Mouse (Mus musculus): ENCODE measurements around the gene Wee2. TPM values are rescaled to one million over a fixed set of nuclear protein-coding genes. Genes with fewer than 3 reads are reported as not detected.
A peak's percentile ranks its signal among the peaks of the same experiment; 100 is the strongest.

Gene Wee2
- polyA plus RNA-seq, 1 experiment from 2014 or later, result 0.14 TPM

GRCm38 (mm10) chr6:40441755-40442154 lies 2.9 kb downstream of the Wee2 start:
- DNase-seq, result peak; percentile 21
- no peaks in the 10 kb centered on the region for H3K4me1 ChIP-seq (ENCODE audit: control insufficient read depth, insufficient read depth, low read length)
- no peak for ATAC-seq (ENCODE audit: low FRiP score, low TSS enrichment)
- no peak overlapping the region for H3K27ac ChIP-seq (replicated peaks; ENCODE audit: low read depth, low read length)
- 37% methylated on average over 3 of the region's 3 CpGs for WGBS
- no peaks in the 10 kb centered on the region for H3K36me3 ChIP-seq (ENCODE audit: control insufficient read depth, insufficient read depth, low read length)
- no peak overlapping the region for H3K9ac ChIP-seq (replicated peaks; ENCODE audit: low read length)
- H3K27me3 ChIP-seq (ENCODE audit: control insufficient read depth, insufficient read depth, low read length), result no peaks in the 10 kb centered on the region; the same call in 1 of the 2 replicates
- H3K4me2 ChIP-seq (ENCODE audit: low read length), result no peak overlapping the region
- no peak overlapping the region for H3K4me3 ChIP-seq (replicated peaks; ENCODE audit: low read depth, low read length)
- H3K9me3 ChIP-seq (ENCODE audit: control insufficient read depth, low read length), result no peaks in the 10 kb centered on the region

- no peaks in the 10 kb centered on the region for H3K4me1 ChIP-seq (ENCODE audit: control insufficient read depth, insufficient read depth, low read length)
- DNase-seq (no peak), ATAC-seq (ENCODE audit: low FRiP score, low TSS enrichment) (peak; percentile 34; the same call in 1 of the 2 replicates)
- no peaks in the 10 kb centered on the region for H3K9me3 ChIP-seq (ENCODE audit: control insufficient read depth, low read length)
- H3K36me3 ChIP-seq (ENCODE audit: control insufficient read depth, insufficient read depth, low read length), result no peaks in the 10 kb centered on the region
- no peak overlapping the region for H3K27ac ChIP-seq (replicated peaks; ENCODE audit: low read depth, low read length)
- no peaks in the 10 kb centered on the region; the same call in 1 of the 2 replicates for H3K27me3 ChIP-seq (ENCODE audit: control insufficient read depth, insufficient read depth, low read length)
- 55% methylated on average over 10 of the region's 10 CpGs for WGBS
- no peak overlapping the region for H3K4me3 ChIP-seq (replicated peaks; ENCODE audit: low read depth, low read length)
- no peak overlapping the region for H3K4me2 ChIP-seq (ENCODE audit: low read length)
- no peak overlapping the region for H3K9ac ChIP-seq (replicated peaks; ENCODE audit: low read length)
Observed at GRCm38 (mm10) chr6:40443281-40443928, 4.5 kb downstream of the Wee2 start.

GRCm38 (mm10) chr6:40448626-40449025 lies 9.7 kb downstream of the Wee2 start:
- H3K36me3 ChIP-seq (ENCODE audit: control insufficient read depth, insufficient read depth, low read length), result no peaks in the 10 kb centered on the region
- H3K9ac ChIP-seq (replicated peaks; ENCODE audit: low read length), result no peak overlapping the region
- no peaks in the 10 kb centered on the region for H3K4me1 ChIP-seq (ENCODE audit: control insufficient read depth, insufficient read depth, low read length)
- H3K9me3 ChIP-seq (ENCODE audit: control insufficient read depth, low read length), result no peaks in the 10 kb centered on the region
- no peak overlapping the region for H3K4me3 ChIP-seq (replicated peaks; ENCODE audit: low read depth, low read length)
- no peak overlapping the region for H3K4me2 ChIP-seq (ENCODE audit: low read length)
- no peak overlapping the region for H3K27ac ChIP-seq (replicated peaks; ENCODE audit: low read depth, low read length)
- no peak for DNase-seq
- no peaks in the 10 kb centered on the region for H3K27me3 ChIP-seq (ENCODE audit: control insufficient read depth, insufficient read depth, low read length)
- ATAC-seq (ENCODE audit: low FRiP score, low TSS enrichment), result no peak

GRCm38 (mm10) chr6:40454436-40455041 lies 15.7 kb downstream of the Wee2 start:
- H3K9me3 ChIP-seq (ENCODE audit: control insufficient read depth, low read length), result no peaks in the 10 kb centered on the region
- ATAC-seq (ENCODE audit: low FRiP score, low TSS enrichment) (no peak), DNase-seq (peak; percentile 67)
- no peak overlapping the region for H3K4me2 ChIP-seq (ENCODE audit: low read length)
- 23% methylated on average over 7 of the region's 7 CpGs for WGBS
- no peaks in the 10 kb centered on the region for H3K4me1 ChIP-seq (ENCODE audit: control insufficient read depth, insufficient read depth, low read length)
- H3K4me3 ChIP-seq (replicated peaks; ENCODE audit: low read depth, low read length), result no peak overlapping the region
- H3K27ac ChIP-seq (replicated peaks; ENCODE audit: low read depth, low read length), result no peak overlapping the region
- no peaks in the 10 kb centered on the region for H3K36me3 ChIP-seq (ENCODE audit: control insufficient read depth, insufficient read depth, low read length)
- H3K27me3 ChIP-seq (ENCODE audit: control insufficient read depth, insufficient read depth, low read length), result no peaks in the 10 kb centered on the region
- H3K9ac ChIP-seq (replicated peaks; ENCODE audit: low read length), result no peak overlapping the region

GRCm38 (mm10) chr6:40465710-40466109 lies 26.8 kb downstream of the Wee2 start:
- no peaks in the 10 kb centered on the region for H3K27me3 ChIP-seq (ENCODE audit: control insufficient read depth, insufficient read depth, low read length)
- no peak overlapping the region for H3K4me3 ChIP-seq (replicated peaks; ENCODE audit: low read depth, low read length)
- no peak overlapping the region for H3K4me2 ChIP-seq (ENCODE audit: low read length)
- H3K36me3 ChIP-seq (ENCODE audit: control insufficient read depth, insufficient read depth, low read length), result no peaks in the 10 kb centered on the region
- no peak for DNase-seq
- no peak overlapping the region for H3K27ac ChIP-seq (replicated peaks; ENCODE audit: low read depth, low read length)
- no peak for ATAC-seq (ENCODE audit: low FRiP score, low TSS enrichment)
- no peaks in the 10 kb centered on the region for H3K9me3 ChIP-seq (ENCODE audit: control insufficient read depth, low read length)
- H3K9ac ChIP-seq (replicated peaks; ENCODE audit: low read length), result no peak overlapping the region
- H3K4me1 ChIP-seq (ENCODE audit: control insufficient read depth, insufficient read depth, low read length), result no peaks in the 10 kb centered on the region
- 45% methylated on average over 6 of the region's 6 CpGs for WGBS

- Histone ChIP-seq H3K27me3 (ENCODE audit: control insufficient read depth, insufficient read depth, low read length) (no peaks in the 10 kb centered on the region), H3K4me2 (ENCODE audit: low read length) (peak within 1 kb of the TSS; percentile 83), H3K9ac (replicated peaks; ENCODE audit: low read length) (peak within 1 kb of the TSS; percentile 82), H3K4me3 (replicated peaks; ENCODE audit: low read depth, low read length) (peak within 1 kb of the TSS; percentile 82), H3K27ac (replicated peaks; ENCODE audit: low read depth, low read length) (peak within 1 kb of the TSS; percentile 93), H3K36me3 (ENCODE audit: control insufficient read depth, insufficient read depth, low read length) (peaks cover 23% of the 10 kb centered on the region), H3K9me3 (ENCODE audit: control insufficient read depth, low read length) (no peaks in the 10 kb centered on the region), H3K4me1 (ENCODE audit: control insufficient read depth, insufficient read depth, low read length) (peaks cover 17% of the 10 kb centered on the region)
- WGBS, result 1% methylated on average over 54 of the region's 54 CpGs
- peak; percentile 97 for DNase-seq
- peak; percentile 97 for ATAC-seq (ENCODE audit: low FRiP score, low TSS enrichment)
Observed at GRCm38 (mm10) chr6:40470916-40471719, 32.2 kb downstream of the Wee2 start, which contains the start of gene Ssbp1. TSS of gene Ssbp1 (plus strand) at chr6:40471352.

- Histone ChIP-seq H3K27me3 (ENCODE audit: control insufficient read depth, insufficient read depth, low read length) (no peaks in the 10 kb centered on the region), H3K27ac (replicated peaks; ENCODE audit: low read depth, low read length) (peak overlapping the region; percentile 93), H3K4me3 (replicated peaks; ENCODE audit: low read depth, low read length) (peak overlapping the region; percentile 82), H3K36me3 (ENCODE audit: control insufficient read depth, insufficient read depth, low read length) (peaks cover 27% of the 10 kb centered on the region), H3K4me1 (ENCODE audit: control insufficient read depth, insufficient read depth, low read length) (peaks cover 17% of the 10 kb centered on the region), H3K9me3 (ENCODE audit: control insufficient read depth, low read length) (no peaks in the 10 kb centered on the region), H3K9ac (replicated peaks; ENCODE audit: low read length) (peak overlapping the region; percentile 82), H3K4me2 (ENCODE audit: low read length) (peak overlapping the region; percentile 83)
- WGBS, result 0% methylated on average over 7 of the region's 7 CpGs
- peak; percentile 4; the same call in 1 of the 2 replicates for ATAC-seq (ENCODE audit: low FRiP score, low TSS enrichment)
- DNase-seq, result no peak
Observed at GRCm38 (mm10) chr6:40471720-40472010, 32.8 kb downstream of the Wee2 start.

GRCm38 (mm10) chr6:40476132-40476531 lies 37.2 kb downstream of the Wee2 start:
- Histone ChIP-seq H3K9me3 (ENCODE audit: control insufficient read depth, low read length) (no peaks in the 10 kb centered on the region), H3K4me1 (ENCODE audit: control insufficient read depth, insufficient read depth, low read length) (peaks cover 17% of the 10 kb centered on the region), H3K4me2 (ENCODE audit: low read length) (no peak overlapping the region), H3K9ac (replicated peaks; ENCODE audit: low read length) (no peak overlapping the region), H3K36me3 (ENCODE audit: control insufficient read depth, insufficient read depth, low read length) (peaks cover 53% of the 10 kb centered on the region), H3K27ac (replicated peaks; ENCODE audit: low read depth, low read length) (no peak overlapping the region), H3K4me3 (replicated peaks; ENCODE audit: low read depth, low read length) (no peak overlapping the region), H3K27me3 (ENCODE audit: control insufficient read depth, insufficient read depth, low read length) (no peaks in the 10 kb centered on the region)
- ATAC-seq (ENCODE audit: low FRiP score, low TSS enrichment), result no peak
- DNase-seq, result no peak
- WGBS, result 96% methylated on average over 4 of the region's 4 CpGs

Measured in midbrain, embryonic 14.5 days (tissue).